18 mouse cellular contexts compared by ENCODE assay signal in genomic region chr7:89640944-89641661, GRCm38 (mm10). TPM values are rescaled to one million over a fixed set of nuclear protein-coding genes. Genes with fewer than 3 reads are reported as not detected.
DNase-seq lines count a peak whose midpoint lies in the region; ATAC-seq lines count a peak whose summit lies in the region.
"Had no signal": no experiment of that assay in that cellular context is flagged by ENCODE, and none has a peak within 500 bp of the region (broad histone marks: within the 10 kb centered on the region; RNA-seq: fewer than 3 reads in every experiment).

No protein-coding gene starts in this region.

- no peak overlapping the region for H3K4me2 ChIP-seq in heart, embryonic 13.5 days
- H3K4me2 ChIP-seq: embryonic facial prominence, embryonic 13.5 days; forebrain, embryonic 13.5 days; liver, embryonic 13.5 days had no signal

- no peaks in the 10 kb centered on the region for H3K36me3 ChIP-seq in heart, embryonic 13.5 days
- H3K36me3 ChIP-seq: embryonic facial prominence, embryonic 13.5 days; hindbrain, embryonic 10.5 days; limb, embryonic 10.5 days; liver, embryonic 13.5 days had no signal

- peak; percentile 28 to 68 for DNase-seq in left cerebral cortex, postnatal 14 days (ENCODE audit: low spot score in 2 of 2)
- no peak for DNase-seq in left cerebral cortex, postnatal 4 days
- DNase-seq in Muller cell, postnatal 12 days (ENCODE audit: inconsistent ontology term) = peak; percentile 62
- DNase-seq in lung, postnatal 36 days = peak; percentile 16
- no peak for DNase-seq in ovary, postnatal 14 days (ENCODE audit: low spot score)
- no peak for DNase-seq in right cerebral cortex, postnatal 25 days
- DNase-seq: adrenal gland, adult 8-10 months; cerebellum, postnatal 25 days; liver, embryonic 13.5 days; thymus, adult 2 months had no signal

- H3K27me3 ChIP-seq in heart, embryonic 13.5 days (replicated peaks) = no peaks in the 10 kb centered on the region
- H3K27me3 ChIP-seq: embryonic facial prominence, embryonic 13.5 days; forebrain, embryonic 13.5 days; liver, embryonic 13.5 days had no signal

- H3K4me3 ChIP-seq in heart, embryonic 13.5 days = no peak overlapping the region
- H3K4me3 ChIP-seq: embryonic facial prominence, embryonic 13.5 days; forebrain, embryonic 13.5 days; hindbrain, embryonic 10.5 days; limb, embryonic 10.5 days; liver, embryonic 13.5 days had no signal

- peak; percentile 46; the same call in 1 of the 2 replicates for ATAC-seq in heart, embryonic 13.5 days (ENCODE audit: extremely low read depth, insufficient number of reproducible peaks, low FRiP score, low TSS enrichment)
- ATAC-seq: forebrain, embryonic 13.5 days had no signal

- peaks cover 24% of the 10 kb centered on the region for H3K4me1 ChIP-seq in heart, embryonic 13.5 days
- H3K4me1 ChIP-seq: forebrain, embryonic 13.5 days; limb, embryonic 10.5 days; liver, embryonic 13.5 days had no signal

- peak overlapping the region; percentile 48 for H3K27ac ChIP-seq in heart, embryonic 13.5 days (replicated peaks)
- H3K27ac ChIP-seq: embryonic facial prominence, embryonic 13.5 days; forebrain, embryonic 13.5 days; hindbrain, embryonic 10.5 days; kidney, postnatal 0 days; limb, embryonic 10.5 days; liver, embryonic 13.5 days had no signal

- 32% methylated on average over 8 of the region's 8 CpGs for WGBS in heart, embryonic 13.5 days

- no peaks in the 10 kb centered on the region for H3K9me3 ChIP-seq in heart, embryonic 13.5 days
- H3K9me3 ChIP-seq: embryonic facial prominence, embryonic 13.5 days; forebrain, embryonic 13.5 days; hindbrain, embryonic 10.5 days; limb, embryonic 10.5 days; liver, embryonic 13.5 days had no signal

- intact Hi-C loops in left cerebral cortex, postnatal 14 days (cut with DNase I) = no loop called here
- intact Hi-C loops in left cerebral cortex, postnatal 4 days (cut with DNase I) = no loop called here

- H3K9ac ChIP-seq in heart, embryonic 13.5 days = no peak overlapping the region
- H3K9ac ChIP-seq: embryonic facial prominence, embryonic 13.5 days; forebrain, embryonic 13.5 days; liver, embryonic 13.5 days had no signal

RNA-seq across cellular contexts. Expression of gene Me3, which starts 8.9 kb away (rescaled TPM):
- total RNA-seq in left cerebral cortex, postnatal 14 days (2021) = 10 to 100 TPM; 80.8 to 94.6 TPM
- 10 to 100 TPM; 26.5 to 31.7 TPM for total RNA-seq in left cerebral cortex, postnatal 4 days (2021)
- 3.6 and 4.9 TPM in 2 replicates for polyA plus RNA-seq in heart, embryonic 13.5 days (2015; fragmentation: Nextera tagmentation; extraction: Ambion mirVana)
- total RNA-seq: monocyte, adult 5-6 weeks; neutrophil, adult 5-6 weeks had no signal

Comparison
In these comparisons a context has a peak if more than half of its experiments do, and no peak if none do; other contexts are left out.
1. DNase-seq: peak in left cerebral cortex, postnatal 14 days (2 of 2), Muller cell, postnatal 12 days (single experiment) and lung, postnatal 36 days (single experiment); none in left cerebral cortex, postnatal 4 days (single experiment), ovary, postnatal 14 days (single experiment) and right cerebral cortex, postnatal 25 days (single experiment).